Mouse (Mus musculus) leukemia stem cell, adult 10-12 weeks (primary cell): ENCODE results near the gene Gm7951. TPM values are rescaled to one million over a fixed set of nuclear protein-coding genes. Genes with fewer than 3 reads are reported as not detected.

Experiments
- polyA plus RNA-seq: library from polyadenylated mRNA; stranded (reverse); fragments of >175 nt; gene quantifications from 2 replicates; pipeline ENCODE4 v1.2.3, GENCODE M21; 2012; ENCODE audit warnings: low replicate concordance

The Gm7951 gene
- polyA plus RNA-seq, result not detected in 2 replicates

DNA sequence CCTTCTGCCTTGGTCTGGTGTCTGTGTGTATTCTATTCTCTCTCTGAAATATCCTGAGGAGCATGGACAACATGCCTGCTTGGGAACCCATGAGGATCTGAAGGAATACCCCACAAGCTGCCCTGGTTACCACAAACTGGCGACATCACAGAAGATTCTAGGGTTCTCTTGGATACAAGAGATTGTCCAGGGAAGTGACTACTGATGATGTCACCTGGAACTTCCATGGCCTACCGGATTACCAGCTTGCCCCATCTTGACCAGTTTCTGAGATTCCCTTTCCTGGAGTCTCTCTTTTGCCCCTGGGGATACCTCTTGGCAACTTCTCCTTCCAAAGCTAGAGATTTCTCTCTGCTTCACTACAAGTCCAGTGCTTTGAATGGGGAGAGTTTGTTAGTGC is at the start of gene Gm7951:
Gm7951 (minus strand) TSS at position 101 of the 400 bp plus-strand sequence.

DNA sequence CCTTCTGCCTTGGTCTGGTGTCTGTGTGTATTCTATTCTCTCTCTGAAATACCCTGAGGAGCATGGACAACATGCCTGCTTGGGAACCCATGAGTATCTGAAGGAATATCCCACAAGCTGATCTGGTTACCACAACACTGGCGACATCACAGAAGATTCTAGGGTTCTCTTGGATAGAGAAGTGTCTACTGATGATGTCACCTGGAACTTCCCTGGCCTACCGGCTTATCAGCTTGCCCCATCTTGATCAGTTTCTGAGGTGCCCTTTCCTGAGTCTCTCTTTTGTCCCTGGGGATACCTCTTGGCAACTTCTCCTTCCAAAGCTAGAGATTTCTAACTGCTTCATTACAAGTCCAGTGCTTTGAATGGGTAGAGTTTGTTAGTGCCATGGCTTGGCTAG is 45.4 kb upstream of the Gm7951 start, which contains the start of gene Gm17027:
Gm17027 (minus strand) TSS at position 101 of the 400 bp plus-strand sequence.

Other genes with a start within 250 kb of the Gm7951 start
- gene Gm7980, start 210.1 kb downstream of the Gm7951 start, polyA plus RNA-seq, result not detected in 2 replicates
- gene 1700049E17Rik1, start 192.4 kb downstream of the Gm7951 start, polyA plus RNA-seq, result not detected in 2 replicates
- not detected in 2 replicates for gene 1700024B05Rik, start 173.4 kb downstream of the Gm7951 start, polyA plus RNA-seq
- not detected in 2 replicates for gene Gm6401, start 149.4 kb downstream of the Gm7951 start, polyA plus RNA-seq
- gene Gm3543, start 134.0 kb downstream of the Gm7951 start, polyA plus RNA-seq, result not detected in 2 replicates
- not detected in 2 replicates for gene Gm17027, start 45.3 kb upstream of the Gm7951 start, polyA plus RNA-seq
- not detected in 2 replicates for gene Gm3573, start 73.4 kb upstream of the Gm7951 start, polyA plus RNA-seq
- gene Gm17026, start 142.7 kb upstream of the Gm7951 start, polyA plus RNA-seq, result not detected in 2 replicates
- not detected in 2 replicates for gene Gm9611, start 180.0 kb upstream of the Gm7951 start, polyA plus RNA-seq
- not detected in 2 replicates for gene Gm7995, start 192.8 kb upstream of the Gm7951 start, polyA plus RNA-seq